Mouse (Mus musculus): Measurements from ENCODE around the gene Hcrt. TPM values are rescaled to one million over a fixed set of nuclear protein-coding genes. Genes with fewer than 3 reads are reported as not detected.

Gene Hcrt
- polyA plus RNA-seq, 1 experiment = not detected

GRCm38 (mm10) chr11:100780247-100780646, 17.5 kb upstream of the Hcrt start:
- H3K4me1 ChIP-seq (ENCODE audit: control insufficient read depth, insufficient read depth, low read length) = no peaks in the 10 kb centered on the region; the same call in 1 of the 2 replicates
- H3K27ac ChIP-seq (ENCODE audit: control insufficient read depth, insufficient read depth, low read depth, low read length, poor library complexity) = no peak overlapping the region
- no peak for TF ChIP-seq CTCF (IDR thresholded peaks at IDR 0.05; ENCODE audit: control insufficient read depth, insufficient read depth, low read length)
- 87% methylated on average over 8 of the region's 8 CpGs for WGBS
- H3K4me3 ChIP-seq (replicated peaks; ENCODE audit: control insufficient read depth, low read depth, low read length) = no peak overlapping the region

GRCm38 (mm10) chr11:100778069-100778468, 15.3 kb upstream of the Hcrt start:
- H3K4me3 ChIP-seq (replicated peaks; ENCODE audit: control insufficient read depth, low read depth, low read length) = no peak overlapping the region
- H3K4me1 ChIP-seq (ENCODE audit: control insufficient read depth, insufficient read depth, low read length) = no peaks in the 10 kb centered on the region; the same call in 1 of the 2 replicates
- 76% methylated on average over 3 of the region's 3 CpGs for WGBS
- no peak for TF ChIP-seq CTCF (IDR thresholded peaks at IDR 0.05; ENCODE audit: control insufficient read depth, insufficient read depth, low read length)
- TF ChIP-seq POLR2A (IDR thresholded peaks at IDR 0.05; ENCODE audit: borderline replicate concordance, control insufficient read depth, low read depth, low read length) = no peak
- H3K27ac ChIP-seq (ENCODE audit: control insufficient read depth, insufficient read depth, low read depth, low read length, poor library complexity) = no peak overlapping the region

GRCm38 (mm10) chr11:100775921-100776320, 13.2 kb upstream of the Hcrt start:
- H3K27ac ChIP-seq (ENCODE audit: control insufficient read depth, insufficient read depth, low read depth, low read length, poor library complexity) = peak overlapping the region; percentile 48; the same call in 1 of the 2 replicates
- H3K4me1 ChIP-seq (ENCODE audit: control insufficient read depth, insufficient read depth, low read length) = peaks cover 2% of the 10 kb centered on the region; the same call in 1 of the 2 replicates
- no peak overlapping the region for H3K4me3 ChIP-seq (replicated peaks; ENCODE audit: control insufficient read depth, low read depth, low read length)
- 66% methylated on average over 10 of the region's 10 CpGs for WGBS
- TF ChIP-seq POLR2A (IDR thresholded peaks at IDR 0.05; ENCODE audit: borderline replicate concordance, control insufficient read depth, low read depth, low read length) = no peak
- no peak for TF ChIP-seq CTCF (IDR thresholded peaks at IDR 0.05; ENCODE audit: control insufficient read depth, insufficient read depth, low read length)

GRCm38 (mm10) chr11:100774261-100774660, 11.5 kb upstream of the Hcrt start:
- TF ChIP-seq CTCF (IDR thresholded peaks at IDR 0.05; ENCODE audit: control insufficient read depth, insufficient read depth, low read length) (no peak), POLR2A (IDR thresholded peaks at IDR 0.05; ENCODE audit: borderline replicate concordance, control insufficient read depth, low read depth, low read length) (no peak)
- Histone ChIP-seq H3K4me1 (ENCODE audit: control insufficient read depth, insufficient read depth, low read length) (peaks cover 2% of the 10 kb centered on the region; the same call in 1 of the 2 replicates), H3K27ac (ENCODE audit: control insufficient read depth, insufficient read depth, low read depth, low read length, poor library complexity) (no peak overlapping the region), H3K4me3 (replicated peaks; ENCODE audit: control insufficient read depth, low read depth, low read length) (no peak overlapping the region)
- 69% methylated on average over 4 of the region's 4 CpGs for WGBS

GRCm38 (mm10) chr11:100770646-100771408, 8.1 kb upstream of the Hcrt start, which contains the start of gene Ghdc:
Ghdc (minus strand) TSS chr11:100770957.
- Histone ChIP-seq H3K4me1 (ENCODE audit: control insufficient read depth, insufficient read depth, low read length) (peaks cover 2% of the 10 kb centered on the region; the same call in 1 of the 2 replicates), H3K27ac (ENCODE audit: control insufficient read depth, insufficient read depth, low read depth, low read length, poor library complexity) (peak within 1 kb of the TSS; percentile 22; the same call in 1 of the 2 replicates), H3K4me3 (replicated peaks; ENCODE audit: control insufficient read depth, low read depth, low read length) (peak within 1 kb of the TSS; percentile 62)
- TF ChIP-seq CTCF (IDR thresholded peaks at IDR 0.05; ENCODE audit: control insufficient read depth, insufficient read depth, low read length) (no peak), POLR2A (IDR thresholded peaks at IDR 0.05; ENCODE audit: borderline replicate concordance, control insufficient read depth, low read depth, low read length) (no peak)
- WGBS = 8% methylated on average over 17 of the region's 17 CpGs

- TF ChIP-seq POLR2A (IDR thresholded peaks at IDR 0.05; ENCODE audit: borderline replicate concordance, control insufficient read depth, low read depth, low read length) (no peak), CTCF (IDR thresholded peaks at IDR 0.05; ENCODE audit: control insufficient read depth, insufficient read depth, low read length) (no peak)
- H3K4me1 ChIP-seq (ENCODE audit: control insufficient read depth, insufficient read depth, low read length) = peaks cover 2% of the 10 kb centered on the region; the same call in 1 of the 2 replicates
- 63% methylated on average over 6 of the region's 6 CpGs for WGBS
- no peak overlapping the region for H3K27ac ChIP-seq (ENCODE audit: control insufficient read depth, insufficient read depth, low read depth, low read length, poor library complexity)
- H3K4me3 ChIP-seq (replicated peaks; ENCODE audit: control insufficient read depth, low read depth, low read length) = no peak overlapping the region
These were observed 7.2 kb upstream of the Hcrt start for GRCm38 (mm10) chr11:100769980-100770379.

- peaks cover 2% of the 10 kb centered on the region; the same call in 1 of the 2 replicates for H3K4me1 ChIP-seq (ENCODE audit: control insufficient read depth, insufficient read depth, low read length)
- no peak overlapping the region for H3K4me3 ChIP-seq (replicated peaks; ENCODE audit: control insufficient read depth, low read depth, low read length)
- TF ChIP-seq POLR2A (IDR thresholded peaks at IDR 0.05; ENCODE audit: borderline replicate concordance, control insufficient read depth, low read depth, low read length) (no peak), CTCF (IDR thresholded peaks at IDR 0.05; ENCODE audit: control insufficient read depth, insufficient read depth, low read length) (no peak)
- 72% methylated on average over 5 of the region's 5 CpGs for WGBS
- H3K27ac ChIP-seq (ENCODE audit: control insufficient read depth, insufficient read depth, low read depth, low read length, poor library complexity) = no peak overlapping the region
These were observed 5.1 kb upstream of the Hcrt start for GRCm38 (mm10) chr11:100767871-100768270.

GRCm38 (mm10) chr11:100766726-100767125, 4.0 kb upstream of the Hcrt start:
- Histone ChIP-seq H3K4me1 (ENCODE audit: control insufficient read depth, insufficient read depth, low read length) (peaks cover 4% of the 10 kb centered on the region), H3K27ac (ENCODE audit: control insufficient read depth, insufficient read depth, low read depth, low read length, poor library complexity) (no peak overlapping the region), H3K4me3 (replicated peaks; ENCODE audit: control insufficient read depth, low read depth, low read length) (no peak overlapping the region)
- WGBS = 84% methylated on average over 9 of the region's 9 CpGs
- TF ChIP-seq POLR2A (IDR thresholded peaks at IDR 0.05; ENCODE audit: borderline replicate concordance, control insufficient read depth, low read depth, low read length) (no peak), CTCF (IDR thresholded peaks at IDR 0.05; ENCODE audit: control insufficient read depth, insufficient read depth, low read length) (no peak)

Data from bone marrow, adult 2 months (tissue).